Mouse (Mus musculus): ENCODE measurements around the gene Stat1. TPM values are rescaled to one million over a fixed set of nuclear protein-coding genes. Genes with fewer than 3 reads are reported as not detected.
A peak's percentile ranks its signal among the peaks of the same experiment; 100 is the strongest.

The Stat1 gene
- polyA plus RNA-seq, 1 experiment: 8.1 TPM

DNA sequence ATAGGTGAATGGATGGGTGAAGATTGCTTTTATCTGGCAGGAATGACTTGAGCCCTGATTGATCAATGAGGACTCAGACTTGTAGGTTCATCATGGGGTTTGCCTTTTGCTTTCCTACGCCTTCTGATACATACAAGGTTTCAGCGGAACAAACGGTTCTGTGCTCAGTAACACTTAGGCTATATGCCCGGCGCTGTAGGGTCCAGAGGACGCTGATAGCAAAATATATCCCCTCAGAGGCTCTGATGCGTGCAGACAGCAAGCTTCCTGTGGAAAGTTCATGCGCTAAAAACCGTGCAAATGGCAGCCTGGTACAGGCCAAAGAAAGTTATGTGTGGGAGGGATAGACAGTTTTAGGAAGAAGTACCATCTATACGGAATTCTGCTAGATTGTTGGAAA, 951 bp downstream of the Stat1 start:
- peak overlapping the region; percentile 4 for H3ac ChIP-seq (ENCODE audit: control insufficient read depth, insufficient read length)
- H3K36me3 ChIP-seq (ENCODE audit: control insufficient read depth, insufficient read depth): no peaks in the 10 kb centered on the region
- H3K27me3 ChIP-seq (ENCODE audit: control insufficient read depth, insufficient read depth, insufficient read length): no peaks in the 10 kb centered on the region
- peak overlapping the region; percentile 90 for H3K4me2 ChIP-seq (ENCODE audit: low read depth)
- no peaks in the 10 kb centered on the region for H3K79me2 ChIP-seq (ENCODE audit: control insufficient read depth, insufficient read depth)
- H3K4me3 ChIP-seq: peak overlapping the region; percentile 87
- TF ChIP-seq CEBPB (IDR thresholded peaks at IDR 0.05; ENCODE audit: insufficient read depth, poor library complexity, severe bottlenecking): no peak
- no peak for TF ChIP-seq TCF3 (IDR thresholded peaks at IDR 0.05; ENCODE audit: insufficient read length, low read depth)
- TF ChIP-seq MYOD1 (IDR thresholded peaks at IDR 0.05; ENCODE audit: control insufficient read depth in 1 of 3, insufficient read length in 2 of 3, low read depth in 2 of 3): no peak
- TF ChIP-seq REST (IDR thresholded peaks at IDR 0.05; ENCODE audit: insufficient read depth, insufficient read length): no peak
- no peak for TF ChIP-seq POLR2A (IDR thresholded peaks at IDR 0.05; ENCODE audit: insufficient read length, low read depth)
- no peak for TF ChIP-seq POLR2AphosphoS2 (IDR thresholded peaks at IDR 0.05; ENCODE audit: insufficient read length, low read depth)
- no peak for TF ChIP-seq MYOG (IDR thresholded peaks at IDR 0.05; ENCODE audit: control insufficient read depth in 1 of 3, insufficient read depth in 1 of 3, insufficient read length in 2 of 3, low read depth in 2 of 3)
- no peak for TF ChIP-seq USF1 (IDR thresholded peaks at IDR 0.05; ENCODE audit: low read depth)

- no peak overlapping the region for H3K4me3 ChIP-seq
- no peaks in the 10 kb centered on the region for H3K79me2 ChIP-seq (ENCODE audit: control insufficient read depth, insufficient read depth)
- peaks cover 4% of the 10 kb centered on the region for H3K36me3 ChIP-seq (ENCODE audit: control insufficient read depth, insufficient read depth)
- no peak for TF ChIP-seq TCF3 (IDR thresholded peaks at IDR 0.05; ENCODE audit: insufficient read length, low read depth)
- no peak for TF ChIP-seq REST (IDR thresholded peaks at IDR 0.05; ENCODE audit: insufficient read depth, insufficient read length)
- no peak for TF ChIP-seq USF1 (IDR thresholded peaks at IDR 0.05; ENCODE audit: low read depth)
- H3K4me2 ChIP-seq (ENCODE audit: low read depth): no peak overlapping the region
- no peak overlapping the region for H3ac ChIP-seq (ENCODE audit: control insufficient read depth, insufficient read length)
- H3K27me3 ChIP-seq (ENCODE audit: control insufficient read depth, insufficient read depth, insufficient read length): no peaks in the 10 kb centered on the region
Observed at GRCm38 (mm10) chr1:52121052-52121451, 1.8 kb downstream of the Stat1 start.

- Histone ChIP-seq H3K4me3 (no peak overlapping the region), H3K36me3 (ENCODE audit: control insufficient read depth, insufficient read depth) (peaks cover 13% of the 10 kb centered on the region), H3ac (ENCODE audit: control insufficient read depth, insufficient read length) (no peak overlapping the region), H3K79me2 (ENCODE audit: control insufficient read depth, insufficient read depth) (no peaks in the 10 kb centered on the region), H3K4me2 (ENCODE audit: low read depth) (no peak overlapping the region), H3K27me3 (ENCODE audit: control insufficient read depth, insufficient read depth, insufficient read length) (no peaks in the 10 kb centered on the region)
- TF ChIP-seq POLR2AphosphoS2 (IDR thresholded peaks at IDR 0.05; ENCODE audit: insufficient read length, low read depth): no peak
- TF ChIP-seq TCF12 (IDR thresholded peaks at IDR 0.05; ENCODE audit: insufficient read depth, poor library complexity, severe bottlenecking): no peak
- no peak for TF ChIP-seq TCF3 (IDR thresholded peaks at IDR 0.05; ENCODE audit: insufficient read length, low read depth)
- TF ChIP-seq MAX (IDR thresholded peaks at IDR 0.05; ENCODE audit: low read depth): no peak
- TF ChIP-seq SRF (IDR thresholded peaks at IDR 0.05; ENCODE audit: control insufficient read depth, insufficient read length, low read depth): no peak
- no peak for TF ChIP-seq E2F4 (IDR thresholded peaks at IDR 0.05; ENCODE audit: insufficient read depth)
- no peak for TF ChIP-seq CEBPB (IDR thresholded peaks at IDR 0.05; ENCODE audit: insufficient read depth, poor library complexity, severe bottlenecking)
- no peak for TF ChIP-seq USF1 (IDR thresholded peaks at IDR 0.05; ENCODE audit: low read depth)
- TF ChIP-seq POLR2A (IDR thresholded peaks at IDR 0.05; ENCODE audit: insufficient read length, low read depth): no peak
- TF ChIP-seq MYOG (IDR thresholded peaks at IDR 0.05; ENCODE audit: control insufficient read depth in 1 of 3, insufficient read depth in 1 of 3, insufficient read length in 2 of 3, low read depth in 2 of 3): no peak
Observed at GRCm38 (mm10) chr1:52124818-52125217, 5.6 kb downstream of the Stat1 start.

DNA sequence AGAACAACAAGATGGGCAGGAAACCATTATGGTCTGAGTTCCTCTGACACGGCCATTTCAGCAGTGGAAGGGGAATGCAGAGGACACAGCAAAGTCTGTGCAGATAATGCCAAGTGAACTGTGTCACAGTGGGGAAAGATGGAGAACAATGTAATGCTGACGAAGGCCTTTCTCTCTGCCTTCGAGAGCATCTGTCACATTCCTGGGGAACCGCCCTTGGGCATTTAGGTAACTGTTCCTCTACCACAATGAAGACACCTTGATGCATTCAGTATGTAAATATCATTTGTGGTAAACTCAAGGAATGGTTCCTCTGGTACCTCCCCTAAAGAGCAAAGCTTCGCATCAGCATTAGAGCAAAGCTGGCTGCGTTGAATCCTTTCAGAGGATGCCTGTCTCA, 8.1 kb downstream of the Stat1 start:
- Histone ChIP-seq H3K79me2 (ENCODE audit: control insufficient read depth, insufficient read depth) (no peaks in the 10 kb centered on the region), H3K4me2 (ENCODE audit: low read depth) (no peak overlapping the region), H3K36me3 (ENCODE audit: control insufficient read depth, insufficient read depth) (peaks cover 13% of the 10 kb centered on the region), H3ac (ENCODE audit: control insufficient read depth, insufficient read length) (no peak overlapping the region), H3K27me3 (ENCODE audit: control insufficient read depth, insufficient read depth, insufficient read length) (no peaks in the 10 kb centered on the region), H3K4me3 (no peak overlapping the region)
- no peak for TF ChIP-seq E2F4 (IDR thresholded peaks at IDR 0.05; ENCODE audit: insufficient read depth)
- TF ChIP-seq MYOD1 (IDR thresholded peaks at IDR 0.05; ENCODE audit: control insufficient read depth in 1 of 3, insufficient read length in 2 of 3, low read depth in 2 of 3): no peak
- TF ChIP-seq MAX (IDR thresholded peaks at IDR 0.05; ENCODE audit: low read depth): no peak
- no peak for TF ChIP-seq USF1 (IDR thresholded peaks at IDR 0.05; ENCODE audit: low read depth)
- TF ChIP-seq POLR2AphosphoS2 (IDR thresholded peaks at IDR 0.05; ENCODE audit: insufficient read length, low read depth): no peak
- no peak for TF ChIP-seq TCF12 (IDR thresholded peaks at IDR 0.05; ENCODE audit: insufficient read depth, poor library complexity, severe bottlenecking)

DNA sequence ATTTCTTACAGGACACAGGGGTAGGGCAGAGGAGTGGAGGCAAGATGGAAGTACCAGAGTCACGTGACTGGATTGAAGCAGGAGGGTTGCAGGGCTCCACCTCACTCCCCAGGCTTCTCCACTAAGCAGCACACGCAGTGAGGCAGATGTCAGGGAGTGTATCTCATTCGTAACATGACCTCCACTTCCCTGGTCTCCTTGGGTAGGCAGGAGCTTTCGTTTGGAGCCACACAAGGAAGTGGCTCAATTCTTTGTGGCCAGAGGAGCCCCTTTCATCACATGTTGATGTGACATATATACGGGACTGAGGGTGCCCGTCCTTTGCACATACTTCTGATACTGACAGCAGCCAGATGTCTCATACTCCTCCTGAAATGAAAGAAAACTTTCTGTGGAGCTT, 10.6 kb downstream of the Stat1 start:
- no peak overlapping the region for H3K4me2 ChIP-seq (ENCODE audit: low read depth)
- H3K79me2 ChIP-seq (ENCODE audit: control insufficient read depth, insufficient read depth): no peaks in the 10 kb centered on the region
- H3K4me3 ChIP-seq: no peak overlapping the region
- peaks cover 18% of the 10 kb centered on the region for H3K36me3 ChIP-seq (ENCODE audit: control insufficient read depth, insufficient read depth)
- no peaks in the 10 kb centered on the region for H3K27me3 ChIP-seq (ENCODE audit: control insufficient read depth, insufficient read depth, insufficient read length)
- TF ChIP-seq POLR2AphosphoS2 (IDR thresholded peaks at IDR 0.05; ENCODE audit: insufficient read length, low read depth): no peak
- no peak for TF ChIP-seq USF1 (IDR thresholded peaks at IDR 0.05; ENCODE audit: low read depth)
- TF ChIP-seq SRF (IDR thresholded peaks at IDR 0.05; ENCODE audit: control insufficient read depth, insufficient read length, low read depth): no peak
- no peak for TF ChIP-seq E2F4 (IDR thresholded peaks at IDR 0.05; ENCODE audit: insufficient read depth)
- no peak for TF ChIP-seq REST (IDR thresholded peaks at IDR 0.05; ENCODE audit: insufficient read depth, insufficient read length)
- TF ChIP-seq MYOG (IDR thresholded peaks at IDR 0.05; ENCODE audit: control insufficient read depth in 1 of 3, insufficient read depth in 1 of 3, insufficient read length in 2 of 3, low read depth in 2 of 3): no peak
- TF ChIP-seq CEBPB (IDR thresholded peaks at IDR 0.05; ENCODE audit: insufficient read depth, poor library complexity, severe bottlenecking): no peak
- no peak for TF ChIP-seq MAX (IDR thresholded peaks at IDR 0.05; ENCODE audit: low read depth)
- TF ChIP-seq TCF12 (IDR thresholded peaks at IDR 0.05; ENCODE audit: insufficient read depth, poor library complexity, severe bottlenecking): no peak
- TF ChIP-seq POLR2A (IDR thresholded peaks at IDR 0.05; ENCODE audit: insufficient read length, low read depth): no peak
- no peak for TF ChIP-seq TCF3 (IDR thresholded peaks at IDR 0.05; ENCODE audit: insufficient read length, low read depth)
- no peak for TF ChIP-seq MYOD1 (IDR thresholded peaks at IDR 0.05; ENCODE audit: control insufficient read depth in 1 of 3, insufficient read length in 2 of 3, low read depth in 2 of 3)
- no peak overlapping the region for H3ac ChIP-seq (ENCODE audit: control insufficient read depth, insufficient read length)

Measured in myocyte (in vitro differentiated cells).